Mouse (Mus musculus): Measurements from ENCODE around the gene Fgfr2. TPM values are rescaled to one million over a fixed set of nuclear protein-coding genes. Genes with fewer than 3 reads are reported as not detected.

Gene Fgfr2
- total RNA-seq, 2 experiments from 2014 or later = 1.5 to 1.7 TPM

- intact Hi-C loops (cut with DNase I) = no loop called here
- no peak for DNase-seq
These were observed 2862.1 kb downstream of the Fgfr2 start for GRCm38 (mm10) chr7:130260905-130261683.

GRCm38 (mm10) chr7:130260060-130260459 lies 2863.1 kb downstream of the Fgfr2 start:
- intact Hi-C loops (cut with DNase I) = no loop called here

GRCm38 (mm10) chr7:130258704-130259295 lies 2864.3 kb downstream of the Fgfr2 start:
- intact Hi-C loops (cut with DNase I) = no loop called here
- DNase-seq = no peak

More at GRCm38 (mm10) chr7:130260060-130260459, 2863.1 kb downstream of the Fgfr2 start:
- DNase-seq = no peak

- DNase-seq = no peak
- intact Hi-C loops (cut with DNase I) = no loop called here
These were observed 2865.0 kb downstream of the Fgfr2 start for GRCm38 (mm10) chr7:130257991-130258703.

GRCm38 (mm10) chr7:130253264-130253663 lies 2869.9 kb downstream of the Fgfr2 start:
- intact Hi-C loops (cut with DNase I) = no loop called here
- DNase-seq = no peak

- intact Hi-C loops (cut with DNase I) = no loop called here
- DNase-seq = no peak
These were observed 2871.1 kb downstream of the Fgfr2 start for GRCm38 (mm10) chr7:130251936-130252523.

- intact Hi-C loops (cut with DNase I) = no loop called here
- DNase-seq = no peak
These were observed 2872.2 kb downstream of the Fgfr2 start for GRCm38 (mm10) chr7:130250994-130251393.

GRCm38 (mm10) chr7:130248403-130248802 lies 2874.7 kb downstream of the Fgfr2 start:
- intact Hi-C loops (cut with DNase I) = no loop called here
- no peak for DNase-seq

GRCm38 (mm10) chr7:130247831-130248230 lies 2875.3 kb downstream of the Fgfr2 start:
- intact Hi-C loops (cut with DNase I) = no loop called here
- no peak for DNase-seq

- intact Hi-C loops (cut with DNase I) = no loop called here
- DNase-seq = no peak
These were observed 2876.7 kb downstream of the Fgfr2 start for GRCm38 (mm10) chr7:130246483-130246882.

GRCm38 (mm10) chr7:130244545-130244944 lies 2878.6 kb downstream of the Fgfr2 start:
- no peak for DNase-seq
- intact Hi-C loops (cut with DNase I) = no loop called here

GRCm38 (mm10) chr7:130243811-130244210 lies 2879.3 kb downstream of the Fgfr2 start:
- intact Hi-C loops (cut with DNase I) = no loop called here
- DNase-seq = no peak

GRCm38 (mm10) chr7:130240191-130240590 lies 2883.0 kb downstream of the Fgfr2 start:
- intact Hi-C loops (cut with DNase I) = no loop called here
- no peak for DNase-seq

- intact Hi-C loops (cut with DNase I) = no loop called here
- DNase-seq = no peak
These were observed 2885.9 kb downstream of the Fgfr2 start for GRCm38 (mm10) chr7:130237244-130237643.

GRCm38 (mm10) chr7:130233777-130234176 lies 2889.4 kb downstream of the Fgfr2 start:
- no peak for DNase-seq
- intact Hi-C loops (cut with DNase I) = no loop called here

GRCm38 (mm10) chr7:130230034-130230433 lies 2893.1 kb downstream of the Fgfr2 start:
- no peak for DNase-seq
- intact Hi-C loops (cut with DNase I) = no loop called here

GRCm38 (mm10) chr7:130225227-130225626 lies 2897.9 kb downstream of the Fgfr2 start:
- no peak for DNase-seq
- intact Hi-C loops (cut with DNase I) = no loop called here

GRCm38 (mm10) chr7:130222633-130223354 lies 2900.4 kb downstream of the Fgfr2 start:
- DNase-seq = no peak

GRCm38 (mm10) chr7:130221661-130222387 lies 2901.3 kb downstream of the Fgfr2 start:
- intact Hi-C loops (cut with DNase I) = no loop called here
- DNase-seq = no peak

More at GRCm38 (mm10) chr7:130222633-130223354, 2900.4 kb downstream of the Fgfr2 start:
- intact Hi-C loops (cut with DNase I) = no loop called here

GRCm38 (mm10) chr7:130220627-130221026 lies 2902.5 kb downstream of the Fgfr2 start:
- DNase-seq = no peak
- intact Hi-C loops (cut with DNase I) = no loop called here
